Mouse (Mus musculus) cerebellum, adult 2 months (tissue): ENCODE results near the gene Ufd1. TPM values are rescaled to one million over a fixed set of nuclear protein-coding genes. Genes with fewer than 3 reads are reported as not detected.
A peak's percentile ranks its signal among the peaks of the same experiment; 100 is the strongest.

Experiments
- DNase-seq, 2 experiments: peaks; one replicate each; pipeline ENCODE4 v3.0.0; 2021
- H3K27ac ChIP-seq: fragments of 200-500 bp; 2 replicates; pipeline ENCODE4 v1.5.1; 2012; ENCODE audit warnings: low read length, control low read depth, inconsistent platforms; ENCODE audit not compliant: insufficient read depth
- H3K27me3 ChIP-seq: fragments of 200-500 bp; 2 replicates; pipeline ENCODE4 v1.6.1; 2012; ENCODE audit warnings: inconsistent platforms, mild to moderate bottlenecking, low read length, moderate library complexity; ENCODE audit not compliant: control insufficient read depth, insufficient read depth
- H3K4me1 ChIP-seq: fragments of 200-500 bp; 2 replicates; pipeline ENCODE4 v1.6.1; 2011; ENCODE audit warnings: low read length; ENCODE audit not compliant: control insufficient read depth, insufficient read depth
- H3K4me3 ChIP-seq: fragments of 200-500 bp; replicated peaks from 2 replicates; pipeline ENCODE3; 2011; ENCODE audit warnings: mild to moderate bottlenecking, low read depth, low read length, control low read depth; ENCODE audit not compliant: insufficient read depth
- CTCF ChIP-seq: fragments of 200-500 bp; IDR thresholded peaks from 2 replicates; pipeline ENCODE4 v1.5.1; 2011; ENCODE audit warnings: low read depth, mild to moderate bottlenecking, control low read depth, low read length, moderate library complexity, borderline replicate concordance; ENCODE audit not compliant: insufficient read depth
- POLR2A ChIP-seq: fragments of 200-500 bp; IDR thresholded peaks from 2 replicates; pipeline ENCODE4 v1.6.1; 2011; ENCODE audit warnings: low read length, control low read depth, borderline replicate concordance; ENCODE audit not compliant: insufficient read depth
- WGBS: fragments of 180-500 bp; shearing (Covaris S2); methylation state at CpG from one replicate; pipeline ENCODE4 v1.1.7; 2018; 5-methylcytosine and 5-hydroxymethylcytosine counted together
- polyA plus RNA-seq: library from polyadenylated mRNA; depleted of rRNA; stranded (reverse); fragments of >200 nt; gene quantifications from 2 replicates; pipeline ENCODE4 v1.2.3, GENCODE M21; 2012; rRNA removed

Ufd1 gene
- polyA plus RNA-seq: 100 and 114 TPM in 2 replicates

- peak within 1 kb of the TSS; percentile 12; the same call in 1 of the 2 replicates for H3K27ac ChIP-seq
- TF ChIP-seq POLR2A (peak; percentile 65; the same call in 1 of the 2 replicates), CTCF (no peak)
- peak within 1 kb of the TSS; percentile 84 for H3K4me3 ChIP-seq
- under 1% methylated on average over 42 of the region's 42 CpGs for WGBS
- DNase-seq: peak; percentile 87 to 94
- no peaks in the 10 kb centered on the region; the same call in 1 of the 2 replicates for H3K4me1 ChIP-seq
- H3K27me3 ChIP-seq: no peaks in the 10 kb centered on the region
Observed at GRCm38 (mm10) chr16:18811468-18812384, at the start of gene Ufd1, which contains the start of gene Cdc45. Ufd1 (plus strand) TSS chr16:18811779. Cdc45 (minus strand) TSS chr16:18811987.

GRCm38 (mm10) chr16:18762960-18763359, 48.6 kb upstream of the Ufd1 start:
- no peak overlapping the region for H3K27ac ChIP-seq
- TF ChIP-seq POLR2A (no peak), CTCF (no peak)
- H3K4me3 ChIP-seq: no peak overlapping the region
- no peaks in the 10 kb centered on the region for H3K4me1 ChIP-seq
- 53% methylated on average over 3 of the region's 3 CpGs for WGBS
- H3K27me3 ChIP-seq: no peaks in the 10 kb centered on the region
- DNase-seq: no peak

- H3K27ac ChIP-seq: no peak overlapping the region
- WGBS: 80% methylated on average over 4 of the region's 4 CpGs
- no peak overlapping the region for H3K4me3 ChIP-seq
- no peaks in the 10 kb centered on the region for H3K4me1 ChIP-seq
- TF ChIP-seq POLR2A (no peak), CTCF (no peak)
- H3K27me3 ChIP-seq: no peaks in the 10 kb centered on the region
- no peak for DNase-seq
Observed at GRCm38 (mm10) chr16:18766390-18766789, 45.2 kb upstream of the Ufd1 start.

- TF ChIP-seq POLR2A: no peak
- no peak for TF ChIP-seq CTCF
- no peak for DNase-seq
- 62% methylated on average over 1 of the region's 1 CpGs for WGBS
- no peaks in the 10 kb centered on the region for H3K27me3 ChIP-seq
- H3K4me1 ChIP-seq: no peaks in the 10 kb centered on the region
- no peak overlapping the region for H3K27ac ChIP-seq
- H3K4me3 ChIP-seq: no peak overlapping the region
Observed at GRCm38 (mm10) chr16:18769501-18769900, 42.1 kb upstream of the Ufd1 start.

- WGBS: 33% methylated on average over 2 of the region's 2 CpGs
- H3K4me3 ChIP-seq: no peak overlapping the region
- no peak for TF ChIP-seq POLR2A
- no peak for TF ChIP-seq CTCF
- H3K4me1 ChIP-seq: no peaks in the 10 kb centered on the region
- no peaks in the 10 kb centered on the region for H3K27me3 ChIP-seq
- DNase-seq: no peak
- H3K27ac ChIP-seq: no peak overlapping the region
Observed at GRCm38 (mm10) chr16:18773936-18774335, 37.6 kb upstream of the Ufd1 start.

- WGBS: 32% methylated on average over 18 of the region's 18 CpGs
- Histone ChIP-seq H3K4me1 (no peaks in the 10 kb centered on the region), H3K4me3 (no peak overlapping the region), H3K27ac (no peak overlapping the region), H3K27me3 (no peaks in the 10 kb centered on the region)
- TF ChIP-seq POLR2A: no peak
- no peak for TF ChIP-seq CTCF
- no peak for DNase-seq
Observed at GRCm38 (mm10) chr16:18775621-18776555, 35.7 kb upstream of the Ufd1 start.

- no peak within 1 kb of the TSS for H3K27ac ChIP-seq
- 10% methylated on average over 19 of the region's 19 CpGs for WGBS
Observed at GRCm38 (mm10) chr16:18776556-18777100, 35.0 kb upstream of the Ufd1 start, which contains the start of gene Cldn5. Cldn5 (plus strand) TSS chr16:18776847.

More at GRCm38 (mm10) chr16:18776556-18777100, 35.0 kb upstream of the Ufd1 start, which contains the start of gene Cldn5:
- Histone ChIP-seq H3K4me3 (peak within 1 kb of the TSS; percentile 14), H3K4me1 (no peaks in the 10 kb centered on the region), H3K27me3 (no peaks in the 10 kb centered on the region)
- TF ChIP-seq CTCF (no peak), POLR2A (no peak)
- DNase-seq: no peak
